Mouse (Mus musculus) myocyte (in vitro differentiated cells): ENCODE results near the gene Gm49384. TPM values are rescaled to one million over a fixed set of nuclear protein-coding genes. Genes with fewer than 3 reads are reported as not detected.

Source experiments
- H3K27me3 ChIP-seq: one replicate; pipeline ENCODE4 v1.6.1; 2011; ENCODE audit not compliant: control insufficient read depth, insufficient read depth, insufficient read length
- H3K36me3 ChIP-seq: one replicate; pipeline ENCODE4 v1.6.1; 2011; ENCODE audit not compliant: control insufficient read depth, insufficient read depth
- H3K4me2 ChIP-seq: one replicate; pipeline ENCODE4 v1.6.1; 2011; ENCODE audit warnings: low read depth, control low read depth
- H3K4me3 ChIP-seq: one replicate; pipeline ENCODE4 v1.5.1; 2011; ENCODE audit warnings: mild to moderate bottlenecking, control low read depth, moderate library complexity
- H3K79me2 ChIP-seq: one replicate; pipeline ENCODE4 v1.6.1; 2011; ENCODE audit not compliant: control insufficient read depth, insufficient read depth
- H3ac ChIP-seq: one replicate; pipeline ENCODE4 v1.6.1; 2011; ENCODE audit not compliant: control insufficient read depth, insufficient read length
- CEBPB ChIP-seq: IDR thresholded peaks from 2 replicates; pipeline ENCODE4 v1.6.1; 2011; ENCODE audit warnings: mild to moderate bottlenecking, moderate library complexity; ENCODE audit not compliant: poor library complexity, insufficient read depth, severe bottlenecking
- E2F4 ChIP-seq: IDR thresholded peaks from one replicate; pipeline ENCODE4 v1.6.1; 2011; ENCODE audit warnings: mild to moderate bottlenecking, control low read depth, moderate library complexity; ENCODE audit not compliant: insufficient read depth
- MAX ChIP-seq: IDR thresholded peaks from one replicate; pipeline ENCODE4 v1.6.1; 2011; ENCODE audit warnings: low read depth, mild to moderate bottlenecking, control low read depth
- MYOD1 ChIP-seq, 3 experiments: IDR thresholded peaks; one replicate each; pipeline ENCODE4 v1.6.1; 2011; ENCODE audit warnings: control low read depth in 2 of 3, low read depth in 2 of 3, mild to moderate bottlenecking in 2 of 3, moderate library complexity in 1 of 3; ENCODE audit not compliant: insufficient read length in 2 of 3, control insufficient read depth in 1 of 3
- MYOG ChIP-seq, 3 experiments: IDR thresholded peaks; one replicate each; pipeline ENCODE4 v1.6.1; 2011; ENCODE audit warnings: control low read depth in 2 of 3, low read depth in 2 of 3, mild to moderate bottlenecking in 2 of 3; ENCODE audit not compliant: insufficient read length in 2 of 3, control insufficient read depth in 1 of 3, insufficient read depth in 1 of 3
- POLR2A ChIP-seq: IDR thresholded peaks from one replicate; pipeline ENCODE4 v1.6.1; 2011; ENCODE audit warnings: low read depth, mild to moderate bottlenecking, control low read depth, moderate library complexity; ENCODE audit not compliant: insufficient read length
- POLR2AphosphoS2 ChIP-seq: IDR thresholded peaks from one replicate; pipeline ENCODE4 v1.6.1; 2011; ENCODE audit warnings: low read depth, control low read depth; ENCODE audit not compliant: insufficient read length
- REST ChIP-seq: IDR thresholded peaks from one replicate; pipeline ENCODE4 v1.6.1; 2011; ENCODE audit warnings: mild to moderate bottlenecking, control low read depth, moderate library complexity; ENCODE audit not compliant: insufficient read depth, insufficient read length
- SRF ChIP-seq: IDR thresholded peaks from one replicate; pipeline ENCODE4 v1.6.1; 2011; ENCODE audit warnings: low read depth; ENCODE audit not compliant: control insufficient read depth, insufficient read length
- TCF12 ChIP-seq: IDR thresholded peaks from one replicate; pipeline ENCODE4 v1.6.1; 2011; ENCODE audit warnings: mild to moderate bottlenecking, control low read depth; ENCODE audit not compliant: poor library complexity, insufficient read depth, severe bottlenecking
- TCF3 ChIP-seq: IDR thresholded peaks from one replicate; pipeline ENCODE4 v1.6.1; 2011; ENCODE audit warnings: low read depth, control low read depth; ENCODE audit not compliant: insufficient read length
- USF1 ChIP-seq: IDR thresholded peaks from one replicate; pipeline ENCODE4 v1.6.1; 2011; ENCODE audit warnings: low read depth, mild to moderate bottlenecking, control low read depth, moderate library complexity
- polyA plus RNA-seq: library from polyadenylated mRNA; unstranded; fragments of >200 nt; fragmentation: generic; extraction: Trizol; gene quantifications from one replicate; pipeline ENCODE4 v1.2.1, GENCODE M21; 2012; ENCODE audit warnings: missing spikeins

The Gm49384 gene
- polyA plus RNA-seq, 1 experiment: 2.6 TPM

DNA sequence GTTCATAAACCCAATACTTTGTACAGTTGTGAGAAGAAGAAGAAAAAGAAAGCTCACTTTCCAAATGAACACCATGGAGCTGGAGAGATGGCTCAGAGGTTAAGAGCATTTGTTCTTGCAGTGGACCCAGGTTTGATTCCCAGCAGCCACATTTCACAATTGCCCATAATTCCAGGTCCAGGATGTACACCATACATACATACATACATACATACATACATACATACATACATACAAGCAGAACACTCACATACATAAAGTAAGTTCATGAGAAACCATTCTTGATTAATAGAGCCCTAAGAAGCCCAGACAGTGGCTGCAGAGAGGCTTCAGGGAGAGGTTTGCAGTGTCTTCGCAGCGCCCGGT, 37.3 kb upstream of the Gm49384 start:
- no peaks in the 10 kb centered on the region for H3K79me2 ChIP-seq
- H3K36me3 ChIP-seq: no peaks in the 10 kb centered on the region
- H3K4me2 ChIP-seq: peak overlapping the region; percentile 88
- peak overlapping the region; percentile 98 for H3ac ChIP-seq
- peak overlapping the region; percentile 59 for H3K4me3 ChIP-seq
- TF ChIP-seq MYOG (IDR thresholded peaks at IDR 0.05; ENCODE audit: control insufficient read depth in 1 of 3, insufficient read depth in 1 of 3, insufficient read length in 2 of 3, low read depth in 2 of 3) (no peak), MYOD1 (IDR thresholded peaks at IDR 0.05; ENCODE audit: control insufficient read depth in 1 of 3, insufficient read length in 2 of 3, low read depth in 2 of 3) (no peak), TCF3 (no peak), SRF (no peak), POLR2A (no peak), CEBPB (no peak)
- H3K27me3 ChIP-seq: no peaks in the 10 kb centered on the region

- Histone ChIP-seq H3K4me2 (peak within 1 kb of the TSS; percentile 88), H3K36me3 (no peaks in the 10 kb centered on the region), H3K4me3 (peak within 1 kb of the TSS; percentile 59), H3K79me2 (no peaks in the 10 kb centered on the region), H3K27me3 (no peaks in the 10 kb centered on the region), H3ac (peak within 1 kb of the TSS; percentile 98)
- TF ChIP-seq SRF (no peak), POLR2AphosphoS2 (no peak), TCF12 (no peak), POLR2A (no peak), TCF3 (no peak), MAX (no peak), MYOG (IDR thresholded peaks at IDR 0.05; ENCODE audit: control insufficient read depth in 1 of 3, insufficient read depth in 1 of 3, insufficient read length in 2 of 3, low read depth in 2 of 3) (no peak), CEBPB (no peak), USF1 (no peak), REST (no peak), E2F4 (no peak), MYOD1 (IDR thresholded peaks at IDR 0.05; ENCODE audit: control insufficient read depth in 1 of 3, insufficient read length in 2 of 3, low read depth in 2 of 3) (no peak)
These were observed 36.8 kb upstream of the Gm49384 start, which contains the start of gene Klhdc1 for GRCm38 (mm10) chr12:69240876-69241275. Klhdc1 (plus strand) TSS chr12:69241176.

DNA sequence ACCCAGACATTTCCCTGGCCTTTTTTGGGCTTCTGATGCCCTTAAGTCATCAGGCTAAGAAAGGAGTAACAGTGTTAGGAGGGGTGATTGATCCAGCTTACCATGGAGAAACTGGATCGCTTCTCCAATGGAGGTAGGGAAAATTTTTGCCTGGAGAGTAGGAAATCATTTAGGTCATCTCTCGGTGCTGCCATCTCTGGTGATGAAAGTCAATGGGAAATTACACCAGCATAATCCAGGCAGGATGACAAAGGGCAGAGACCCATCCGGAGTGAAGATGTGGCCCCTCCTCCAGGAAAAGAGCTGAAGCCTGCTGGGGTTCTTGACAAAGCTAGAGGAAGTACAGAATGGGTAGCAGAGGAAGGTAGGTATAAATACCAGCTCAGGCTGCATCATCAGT, 34.2 kb upstream of the Gm49384 start:
- Histone ChIP-seq H3K79me2 (no peaks in the 10 kb centered on the region), H3K36me3 (no peaks in the 10 kb centered on the region), H3K4me2 (peak overlapping the region; percentile 18), H3K4me3 (no peak overlapping the region), H3ac (no peak overlapping the region), H3K27me3 (no peaks in the 10 kb centered on the region)
- TF ChIP-seq POLR2AphosphoS2: no peak
- TF ChIP-seq POLR2A: no peak
- TF ChIP-seq CEBPB: no peak
- TF ChIP-seq TCF12: no peak
- no peak for TF ChIP-seq MAX
- no peak for TF ChIP-seq TCF3
- no peak for TF ChIP-seq E2F4
- TF ChIP-seq MYOD1 (IDR thresholded peaks at IDR 0.05; ENCODE audit: control insufficient read depth in 1 of 3, insufficient read length in 2 of 3, low read depth in 2 of 3): no peak
- no peak for TF ChIP-seq USF1
- no peak for TF ChIP-seq MYOG (IDR thresholded peaks at IDR 0.05; ENCODE audit: control insufficient read depth in 1 of 3, insufficient read depth in 1 of 3, insufficient read length in 2 of 3, low read depth in 2 of 3)
- TF ChIP-seq REST: no peak

DNA sequence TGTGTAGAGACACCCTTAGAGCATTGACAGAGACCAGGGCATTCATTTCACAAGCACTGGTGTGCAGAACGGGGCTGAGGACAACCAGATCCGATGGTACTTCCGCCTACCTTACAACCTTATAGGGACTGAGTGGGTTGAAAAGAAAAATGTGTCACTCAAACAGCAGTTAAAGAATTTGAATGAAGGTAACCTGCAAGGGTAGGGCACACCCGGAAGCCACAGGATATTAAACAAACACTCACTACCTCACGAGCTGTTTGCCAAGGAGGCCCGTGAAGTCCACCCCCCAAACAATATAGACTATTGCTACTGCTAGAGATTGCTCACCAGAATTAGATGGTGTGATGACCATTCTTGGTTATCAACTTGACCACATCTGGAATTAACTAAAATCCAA, 31.7 kb upstream of the Gm49384 start:
- H3ac ChIP-seq: no peak overlapping the region
- H3K36me3 ChIP-seq: no peaks in the 10 kb centered on the region
- TF ChIP-seq MYOD1 (IDR thresholded peaks at IDR 0.05; ENCODE audit: control insufficient read depth in 1 of 3, insufficient read length in 2 of 3, low read depth in 2 of 3) (no peak), REST (no peak), MAX (no peak), POLR2AphosphoS2 (no peak), TCF3 (no peak), MYOG (IDR thresholded peaks at IDR 0.05; ENCODE audit: control insufficient read depth in 1 of 3, insufficient read depth in 1 of 3, insufficient read length in 2 of 3, low read depth in 2 of 3) (no peak), E2F4 (no peak), TCF12 (no peak), USF1 (no peak), CEBPB (no peak), SRF (no peak)
- no peaks in the 10 kb centered on the region for H3K79me2 ChIP-seq
- no peaks in the 10 kb centered on the region for H3K27me3 ChIP-seq
- no peak overlapping the region for H3K4me2 ChIP-seq
- no peak overlapping the region for H3K4me3 ChIP-seq

GRCm38 (mm10) chr12:69229251-69229650, 25.2 kb upstream of the Gm49384 start:
- Histone ChIP-seq H3ac (no peak overlapping the region), H3K4me2 (no peak overlapping the region), H3K4me3 (no peak overlapping the region), H3K36me3 (no peaks in the 10 kb centered on the region), H3K79me2 (no peaks in the 10 kb centered on the region), H3K27me3 (no peaks in the 10 kb centered on the region)
- no peak for TF ChIP-seq POLR2AphosphoS2
- no peak for TF ChIP-seq REST
- no peak for TF ChIP-seq POLR2A
- no peak for TF ChIP-seq SRF
